Mouse (Mus musculus) spleen, adult 12 weeks (tissue): ENCODE results near the gene Tmem230.
"Not testable (repeated sequence)": the region's sequence is repeated elsewhere in the genome, so short reads cannot be mapped to it uniquely, and the experiment has no call there.

Source experiments
- DNase-seq: peaks from one replicate; pipeline ENCODE4 v3.0.0; 2022; ENCODE audit warnings: low spot score

Gene Tmem230

DNA sequence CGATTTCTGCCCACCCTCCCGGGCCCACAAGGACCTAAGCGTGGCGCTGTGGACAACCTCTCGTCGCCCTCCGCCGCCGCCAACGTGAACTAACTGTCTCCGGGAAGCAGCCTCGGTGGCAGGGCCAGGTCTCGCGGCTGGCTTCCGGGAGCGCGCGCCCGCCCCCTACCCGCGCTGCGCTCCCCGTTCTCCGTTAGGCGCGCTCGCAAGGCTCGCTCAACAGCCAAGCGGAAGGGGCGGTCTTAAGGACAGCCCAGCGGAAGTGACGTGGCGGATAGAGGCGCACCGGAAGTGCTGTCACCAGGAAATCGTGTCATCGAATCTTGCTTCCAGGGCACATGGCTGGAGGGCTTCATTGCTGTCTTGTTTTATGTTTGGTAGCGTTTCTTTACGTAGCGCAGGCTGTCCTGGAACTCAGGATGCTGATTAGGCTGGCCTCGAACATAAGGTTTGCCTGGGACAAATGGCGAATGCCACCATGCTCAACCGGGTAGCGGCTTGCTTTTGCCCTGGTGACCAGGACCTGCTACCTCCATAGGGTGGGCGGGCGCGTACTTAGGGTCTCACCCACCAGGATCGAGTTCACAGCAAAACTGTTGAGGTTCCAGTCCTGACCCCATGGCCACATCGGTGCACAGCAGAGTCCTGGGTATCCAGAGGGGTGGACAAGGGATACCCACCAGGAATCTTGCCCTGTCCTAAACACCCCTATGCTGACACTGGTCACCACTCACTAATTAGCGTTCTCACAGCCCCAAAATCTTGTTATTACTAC lies at the start of gene Tmem230:
Tmem230 (minus strand) TSS at position 269 of the 775 bp plus-strand sequence.
- DNase-seq: peak; percentile 85

DNA sequence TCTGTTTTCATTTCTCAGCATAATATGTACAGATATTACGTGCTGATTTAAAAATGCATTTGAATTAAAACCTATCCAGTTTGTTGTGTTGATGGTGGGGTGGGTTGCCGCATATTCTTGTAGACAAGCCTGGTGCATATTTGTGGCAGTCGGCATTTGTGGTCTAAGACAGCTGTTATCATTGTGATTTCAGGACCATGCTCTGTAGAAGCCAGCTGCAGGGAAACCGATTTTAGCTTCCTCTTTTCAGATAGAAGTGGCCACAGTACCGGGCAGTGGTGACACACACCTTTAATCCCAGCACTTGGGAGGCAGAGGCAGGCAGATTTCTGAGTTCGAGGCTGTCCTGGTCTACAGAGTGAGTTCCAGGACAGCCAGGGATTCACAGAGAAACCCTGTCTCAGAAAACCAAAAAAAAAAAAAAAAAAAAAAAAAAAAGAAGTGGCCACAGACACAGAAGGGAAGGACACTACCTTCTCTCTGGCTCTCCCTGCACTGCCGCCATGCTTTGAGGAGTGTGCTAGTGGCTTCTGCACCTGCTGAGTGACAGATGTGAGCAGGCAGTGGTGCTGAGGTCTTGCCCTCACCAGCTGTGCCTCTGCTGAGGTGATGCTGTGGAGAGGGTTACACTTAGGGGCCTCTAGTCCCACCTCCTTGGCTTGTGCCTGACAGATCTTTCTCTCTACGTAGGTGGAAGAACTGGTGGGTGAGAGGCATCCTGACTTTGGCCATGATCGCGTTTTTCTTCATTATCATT lies 46.3 kb upstream of the Tmem230 start:
- no peak for DNase-seq

DNA sequence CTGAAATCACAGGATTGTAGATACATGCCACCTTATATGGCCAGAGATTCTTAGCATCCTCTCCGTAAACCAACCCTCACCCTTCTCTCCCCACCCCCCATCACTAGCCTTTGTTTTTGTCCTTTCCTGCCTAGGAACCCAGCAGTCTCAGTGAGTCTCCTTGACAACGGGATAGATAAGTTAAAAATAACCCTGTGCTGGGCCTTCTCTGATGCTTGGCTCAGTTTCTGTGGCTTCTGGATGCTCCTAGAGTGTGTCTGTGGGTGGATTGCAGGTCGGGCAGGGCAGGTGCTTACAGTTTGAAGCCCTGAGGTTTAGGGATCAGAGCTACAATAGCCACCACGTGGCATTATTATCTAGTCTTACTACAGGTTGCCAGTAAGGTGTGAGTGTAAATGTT lies 44.5 kb upstream of the Tmem230 start:
- no peak for DNase-seq

DNA sequence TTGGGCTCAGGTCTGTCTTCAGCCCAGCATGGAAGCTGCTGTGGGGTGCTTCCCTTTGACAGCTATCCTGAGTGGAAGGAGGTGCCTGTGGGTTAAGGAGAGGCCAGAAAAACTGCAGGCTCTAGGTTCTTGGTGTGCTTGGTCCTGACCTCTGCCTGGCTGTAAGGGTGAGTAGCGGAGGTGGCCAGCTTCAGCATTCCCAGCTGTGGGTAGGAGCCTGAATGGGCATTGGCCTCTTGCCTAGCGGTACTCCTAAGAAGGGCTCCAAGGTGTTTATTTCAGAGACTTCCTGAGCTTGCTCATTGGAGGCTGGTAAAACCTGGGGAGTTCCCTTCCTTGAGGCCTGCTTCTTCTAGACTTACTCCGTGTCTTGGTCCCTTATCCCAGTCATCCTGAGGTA lies 43.7 kb upstream of the Tmem230 start:
- DNase-seq: no peak

DNA sequence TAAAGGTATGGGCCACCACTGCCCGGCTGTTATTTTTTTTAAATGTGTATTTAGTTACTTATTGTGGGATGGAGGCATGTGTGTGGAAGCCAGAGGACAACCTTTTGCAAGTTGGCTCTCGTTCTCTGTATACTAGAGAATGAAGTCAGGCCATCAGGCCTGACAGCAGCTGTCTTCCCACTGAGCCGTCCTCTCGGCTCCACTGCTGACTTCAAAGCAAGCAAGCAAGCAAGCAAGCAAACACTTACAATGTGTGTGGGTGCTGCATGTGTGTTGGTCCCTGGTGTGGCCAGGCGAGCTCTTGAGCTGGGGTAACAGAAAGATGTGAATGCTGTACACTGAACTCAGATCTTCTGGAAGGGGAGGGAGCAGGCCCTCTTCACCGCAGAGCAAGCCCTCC lies 43.2 kb upstream of the Tmem230 start:
- no peak for DNase-seq

DNA sequence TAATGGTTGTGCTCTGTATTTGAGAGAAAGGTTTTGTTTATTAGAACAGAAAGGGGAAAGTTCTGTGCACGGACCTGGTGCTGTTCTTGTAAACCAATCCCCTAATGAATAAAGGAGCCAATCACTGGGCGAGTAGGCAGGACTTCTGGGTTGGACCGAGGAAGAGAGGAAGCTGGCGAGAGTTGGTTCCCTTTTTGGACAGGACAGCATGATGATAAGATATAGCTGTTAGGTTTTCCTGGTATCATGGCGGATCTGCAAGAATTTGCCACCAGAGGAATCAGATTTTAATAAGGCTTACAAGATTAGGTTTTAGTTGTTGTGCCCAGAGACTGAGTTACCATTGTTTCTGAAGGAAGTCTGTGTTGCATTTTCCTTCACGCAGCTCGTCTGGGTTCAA lies 41.6 kb upstream of the Tmem230 start:
- not testable (repeated sequence) for DNase-seq

DNA sequence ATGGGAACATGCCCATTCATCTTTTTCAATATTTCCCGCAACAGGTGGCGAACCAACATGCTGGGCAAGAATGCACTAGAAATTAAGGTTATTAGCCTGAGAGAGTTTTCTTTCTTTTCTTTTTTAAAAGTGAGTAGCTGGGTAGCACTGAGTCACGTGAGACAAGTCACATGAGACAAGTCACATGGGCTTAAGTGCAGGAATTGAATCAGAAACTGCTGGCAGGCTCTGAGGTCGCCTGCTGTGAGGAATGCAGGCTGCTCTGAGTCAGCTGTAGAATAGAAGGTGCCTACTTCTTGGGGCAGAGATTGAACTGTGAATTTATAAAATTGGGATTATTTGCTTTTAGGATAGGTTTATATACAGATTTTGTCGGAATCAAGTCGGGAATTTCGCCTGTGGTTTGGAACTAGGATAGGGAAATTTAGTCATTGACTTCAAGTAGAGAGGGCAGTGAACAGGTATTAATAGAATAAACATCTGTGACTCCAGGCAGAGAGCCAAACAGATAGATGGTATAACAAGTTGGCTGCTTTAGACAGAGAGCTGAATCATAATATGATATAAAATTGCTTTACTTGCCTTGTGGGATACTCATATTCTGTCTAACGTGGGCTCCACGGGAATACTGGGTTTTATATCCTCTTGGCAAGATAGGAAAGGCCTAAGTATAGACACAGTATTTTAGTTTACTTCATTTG lies 38.9 kb upstream of the Tmem230 start:
- DNase-seq: no peak

DNA sequence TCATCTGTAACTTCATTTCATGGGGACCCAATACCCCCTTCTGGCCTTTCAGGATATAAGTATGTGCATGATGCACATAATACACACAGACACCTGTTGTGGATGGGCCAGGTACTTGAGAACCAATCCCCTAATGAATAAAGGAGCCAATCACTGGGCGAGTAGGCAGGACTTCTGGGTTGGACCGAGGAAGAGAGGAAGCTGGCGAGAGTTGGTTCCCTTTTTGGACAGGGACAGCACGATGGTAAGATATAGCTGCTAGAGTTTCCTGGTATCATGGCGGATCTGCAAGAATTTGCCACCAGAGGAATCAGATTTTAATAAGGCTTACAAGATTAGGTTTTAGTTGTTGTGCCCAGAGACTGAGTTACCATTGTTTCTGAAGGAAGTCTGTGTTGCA lies 38.1 kb upstream of the Tmem230 start:
- not testable (repeated sequence) for DNase-seq

DNA sequence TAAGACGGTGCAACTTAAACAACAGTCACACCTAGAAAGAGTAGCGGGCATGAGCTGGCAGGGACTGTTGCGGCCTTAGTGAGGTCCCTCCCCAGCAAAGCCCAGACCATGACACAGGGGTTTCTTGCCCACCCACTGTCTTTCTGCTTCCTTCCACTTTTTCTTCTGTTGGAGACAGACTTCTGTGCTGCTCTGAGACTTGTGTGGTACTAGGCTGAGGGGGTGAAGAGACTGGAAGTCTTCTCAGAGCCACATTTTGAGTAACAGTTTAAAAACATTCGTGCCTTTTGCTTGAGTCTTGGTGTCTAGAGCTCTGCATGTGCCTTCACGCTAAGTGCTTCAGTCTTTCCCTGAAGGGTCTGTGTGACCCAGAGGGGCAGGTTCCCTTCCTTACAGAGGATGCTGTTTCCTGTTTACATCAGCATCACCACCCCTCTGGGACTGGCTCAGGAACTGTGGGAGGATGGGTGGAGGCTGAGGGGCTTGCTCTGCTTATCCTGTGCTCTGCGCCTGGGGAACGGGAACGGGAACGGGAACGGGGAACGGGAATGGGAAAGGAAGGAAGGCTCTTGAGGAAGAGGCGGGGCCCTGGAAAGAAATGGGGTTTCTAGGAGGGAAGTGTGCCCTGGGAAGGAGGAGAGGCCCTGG lies 37.0 kb upstream of the Tmem230 start:
- DNase-seq: no peak

DNA sequence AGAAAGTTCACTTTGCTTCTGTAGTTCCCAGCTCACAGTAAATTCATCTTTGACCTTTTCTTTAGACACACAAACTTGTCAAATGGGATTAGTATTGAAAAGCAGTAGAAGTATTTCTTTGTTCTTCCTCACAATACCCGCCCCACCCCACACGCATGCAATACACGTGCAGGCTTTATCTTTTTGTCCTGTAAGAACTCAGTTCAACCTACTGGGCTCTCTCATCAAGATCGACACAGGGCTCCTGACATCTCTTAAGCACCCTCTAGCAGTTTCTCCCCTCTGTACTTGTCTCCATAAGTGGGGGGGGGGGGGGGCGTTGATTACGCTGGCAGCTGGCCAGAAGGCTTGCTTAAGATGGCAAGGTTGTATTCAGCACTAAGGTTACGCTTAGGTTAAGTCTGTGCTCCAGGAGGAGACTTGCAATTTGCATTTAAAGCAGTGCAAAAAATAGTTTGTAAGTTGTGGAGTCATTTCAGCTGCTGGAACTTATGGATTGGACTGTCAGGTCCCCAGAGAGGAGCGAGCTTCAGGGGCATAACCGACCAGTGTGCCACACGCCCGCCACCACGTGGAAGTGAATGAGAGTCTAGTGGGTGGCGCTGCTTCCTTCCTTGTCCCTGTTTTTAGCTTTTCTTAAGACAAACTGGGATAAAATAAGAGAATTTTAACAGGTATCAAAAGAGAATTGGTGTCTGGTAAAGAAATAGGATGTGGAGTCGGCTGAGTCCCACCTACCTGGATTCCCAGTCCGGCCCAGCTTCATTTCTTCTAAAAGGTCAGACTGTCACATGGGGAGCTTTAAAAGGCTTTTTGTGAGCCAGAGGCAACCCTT lies 35.8 kb upstream of the Tmem230 start:
- no peak for DNase-seq

DNA sequence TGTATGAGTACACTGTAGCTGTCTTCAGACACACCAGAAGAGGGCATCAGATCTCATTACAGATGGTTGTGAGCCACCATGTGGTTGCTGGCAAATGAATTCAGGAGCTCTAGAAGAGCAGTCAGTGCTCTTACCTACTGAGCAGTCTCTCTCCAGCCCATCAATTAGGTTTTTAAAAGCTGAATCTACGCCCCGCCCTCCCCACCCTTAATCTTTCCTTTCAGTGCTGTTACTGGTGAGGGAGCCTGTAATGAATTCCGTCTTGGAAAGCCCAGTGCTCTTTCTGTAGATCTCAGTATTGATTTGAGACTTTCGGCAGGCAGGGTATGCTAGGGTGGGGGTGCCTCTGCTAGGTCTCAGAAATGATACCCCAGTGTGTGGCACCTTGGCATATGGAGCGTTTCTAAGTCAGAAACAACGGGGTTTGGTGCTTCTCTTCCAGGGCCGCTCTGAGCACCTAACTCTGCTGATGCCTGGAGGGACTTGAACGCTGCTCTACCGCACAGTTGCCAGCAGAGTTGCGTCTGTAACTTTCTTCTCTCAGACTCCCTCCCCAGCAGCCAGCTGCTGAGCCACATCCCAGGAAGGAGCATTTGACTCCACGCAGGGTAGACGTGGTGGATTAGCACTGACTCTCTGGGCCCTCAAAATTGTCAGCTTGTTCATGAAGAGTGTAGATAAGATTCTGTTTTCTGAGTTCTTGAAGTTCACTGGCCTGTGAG lies 35.0 kb upstream of the Tmem230 start:
- DNase-seq: no peak

DNA sequence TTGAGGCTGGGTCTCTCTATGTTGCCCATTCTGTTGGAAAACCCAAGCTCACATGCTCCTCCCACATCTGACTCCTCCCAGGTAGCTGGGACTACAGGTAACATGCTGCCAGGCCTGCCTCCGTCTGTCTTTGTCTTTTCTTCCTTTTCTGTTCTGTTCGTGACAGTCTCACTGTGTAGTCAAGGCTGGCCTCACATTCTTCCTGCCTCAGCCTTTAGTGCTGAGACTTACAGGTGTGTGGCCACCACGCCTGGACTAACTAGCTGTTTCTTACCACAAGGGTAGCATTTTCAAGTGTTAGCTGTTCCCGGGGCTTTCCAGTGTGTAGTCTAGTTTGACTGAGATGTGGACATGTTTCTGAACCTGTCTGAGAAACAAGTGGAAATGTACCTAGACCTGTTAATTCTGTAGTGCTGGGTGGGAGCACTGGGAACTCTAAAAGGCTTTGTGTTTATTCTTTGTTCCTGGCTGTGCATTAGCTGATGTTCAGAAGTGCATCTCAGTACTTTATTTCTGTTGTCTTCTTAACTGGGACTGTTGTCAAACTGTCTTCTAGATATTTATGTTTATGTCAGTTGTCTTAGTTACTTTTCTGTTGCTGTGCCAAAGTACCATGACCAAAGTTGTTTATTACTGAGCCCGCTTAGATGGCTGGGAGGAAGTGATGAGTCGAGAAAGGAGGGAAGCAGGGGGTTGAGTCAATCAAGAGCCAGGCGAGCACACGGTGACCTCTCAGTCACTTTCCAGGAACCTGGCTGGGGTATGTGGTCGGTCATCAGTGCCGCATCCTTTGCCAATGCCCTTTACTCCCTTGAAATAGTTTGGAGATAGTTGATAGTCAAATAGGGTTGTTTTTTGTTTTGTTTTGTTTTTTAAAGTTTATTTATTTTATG lies 34.2 kb upstream of the Tmem230 start:
- DNase-seq: no peak

DNA sequence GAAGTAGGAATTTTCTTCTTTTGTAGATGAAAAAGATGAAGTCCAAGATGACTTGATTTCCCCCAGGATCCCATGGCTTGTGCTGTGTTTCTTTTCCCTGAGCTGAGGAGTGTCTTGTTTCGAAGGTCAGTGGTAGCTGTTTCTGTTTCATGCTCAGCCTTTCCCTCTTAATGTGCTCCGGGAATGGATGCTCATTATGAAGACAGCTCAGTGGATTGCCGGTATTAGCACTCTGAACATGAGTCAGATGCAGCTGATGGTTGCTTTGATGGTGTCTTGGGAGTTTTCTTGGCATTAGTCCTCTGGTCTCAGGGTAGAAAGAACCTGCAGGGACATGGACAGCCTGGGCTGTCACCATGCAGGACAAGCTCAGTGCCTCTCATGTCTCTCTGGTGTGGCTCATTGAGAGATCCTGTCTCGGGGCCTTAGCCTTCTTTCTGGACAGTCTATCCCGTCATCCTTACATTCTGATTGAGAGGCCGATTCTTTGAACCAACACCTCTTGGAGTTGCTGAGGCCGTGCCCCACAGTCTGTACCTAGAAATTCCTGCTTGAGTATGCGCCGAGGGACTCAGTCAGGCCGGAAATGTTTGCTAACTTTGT lies 33.0 kb upstream of the Tmem230 start:
- no peak for DNase-seq

DNA sequence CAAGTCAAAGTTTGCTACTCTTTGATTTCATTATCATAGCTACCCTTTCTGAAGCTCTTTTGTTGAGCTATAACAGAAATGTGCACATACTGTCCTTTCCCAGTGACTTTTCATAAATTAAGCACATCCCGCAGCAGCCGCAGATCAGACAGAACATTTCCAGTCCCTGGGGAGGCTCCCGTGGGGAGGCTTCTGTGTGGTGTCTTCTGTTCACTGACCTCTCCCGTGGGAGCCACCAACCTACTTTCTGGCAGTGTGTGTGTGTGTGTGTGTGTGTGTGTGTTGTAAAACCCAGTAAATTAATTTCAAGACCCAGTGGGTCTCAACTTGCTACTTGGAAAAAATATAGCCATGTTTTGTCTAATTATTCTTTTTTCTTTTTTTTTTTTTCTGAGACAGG lies 32.4 kb upstream of the Tmem230 start:
- no peak for DNase-seq

DNA sequence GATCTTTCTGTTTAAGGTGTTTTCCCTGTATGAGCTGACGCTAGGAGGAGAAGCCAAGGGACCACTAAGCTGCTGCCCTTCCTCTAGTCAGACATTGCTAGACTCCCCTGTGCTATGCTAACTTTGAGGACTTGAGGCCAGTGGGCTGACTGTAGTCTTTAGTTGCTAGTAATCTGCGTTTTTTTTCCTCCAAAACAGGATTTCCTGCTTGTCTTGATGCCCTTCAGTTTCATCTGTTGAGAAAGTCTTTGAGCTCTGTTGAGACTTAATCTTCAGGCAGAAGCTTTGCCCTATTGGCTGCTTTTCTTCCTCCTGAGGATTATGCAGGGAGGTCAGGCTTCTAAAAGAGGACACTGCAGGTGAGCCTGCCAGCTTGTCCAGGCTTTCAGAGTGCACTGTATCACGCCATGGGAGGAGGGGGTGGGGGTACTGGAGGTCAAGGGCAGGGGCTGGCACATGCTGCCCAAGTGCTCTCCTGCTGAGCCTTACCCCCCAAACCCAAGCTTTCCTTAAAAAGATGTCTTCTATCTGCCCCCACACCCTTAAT lies 31.8 kb upstream of the Tmem230 start:
- DNase-seq: no peak

DNA sequence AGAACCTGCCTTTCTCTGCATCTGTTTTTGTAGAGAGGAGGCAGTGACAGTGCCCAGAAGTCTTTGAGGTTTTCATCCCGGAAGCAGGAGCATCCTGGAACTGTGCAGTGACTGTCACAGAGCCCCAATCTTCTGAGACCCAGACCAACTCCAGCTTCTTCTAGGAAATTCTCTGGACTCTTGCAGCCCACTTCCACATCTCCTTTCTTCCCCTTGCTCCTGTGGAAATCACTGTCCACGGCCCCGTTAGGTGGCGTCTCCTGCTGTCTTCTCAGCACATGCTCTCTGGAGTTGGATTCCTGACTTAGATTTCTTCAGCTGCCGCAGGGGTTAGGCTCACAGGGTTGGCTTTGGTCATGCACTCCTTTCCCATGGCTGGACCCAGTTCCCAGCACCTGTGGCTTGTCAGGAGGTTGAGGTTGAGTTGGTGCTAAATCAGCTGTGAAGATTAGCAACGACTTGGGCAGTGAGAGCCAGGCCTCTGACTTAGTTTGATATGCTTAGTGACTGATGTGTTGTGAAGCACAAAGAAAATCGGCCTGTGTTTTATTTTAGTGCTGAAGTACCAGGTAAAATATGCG lies 30.8 kb upstream of the Tmem230 start:
- no peak for DNase-seq

DNA sequence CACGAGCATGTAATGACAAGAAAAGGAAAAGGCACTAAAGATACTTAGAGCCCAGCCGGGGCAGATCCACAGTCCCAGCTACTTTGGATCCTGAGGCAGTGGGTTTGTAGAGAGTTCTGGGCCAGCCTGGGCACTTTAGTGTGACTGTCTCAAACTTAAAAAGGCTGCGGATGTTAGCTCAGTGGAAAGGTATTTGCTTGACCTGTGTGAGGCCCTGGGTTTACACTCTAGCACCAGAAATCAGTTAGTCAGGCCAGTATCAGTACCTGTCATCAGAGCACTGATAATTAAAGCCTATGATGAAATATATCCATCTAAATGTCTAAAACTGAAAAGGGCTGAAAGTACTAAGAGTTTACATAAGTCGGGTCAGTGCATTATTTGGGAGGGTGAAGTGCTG lies 28.6 kb upstream of the Tmem230 start:
- DNase-seq: no peak

DNA sequence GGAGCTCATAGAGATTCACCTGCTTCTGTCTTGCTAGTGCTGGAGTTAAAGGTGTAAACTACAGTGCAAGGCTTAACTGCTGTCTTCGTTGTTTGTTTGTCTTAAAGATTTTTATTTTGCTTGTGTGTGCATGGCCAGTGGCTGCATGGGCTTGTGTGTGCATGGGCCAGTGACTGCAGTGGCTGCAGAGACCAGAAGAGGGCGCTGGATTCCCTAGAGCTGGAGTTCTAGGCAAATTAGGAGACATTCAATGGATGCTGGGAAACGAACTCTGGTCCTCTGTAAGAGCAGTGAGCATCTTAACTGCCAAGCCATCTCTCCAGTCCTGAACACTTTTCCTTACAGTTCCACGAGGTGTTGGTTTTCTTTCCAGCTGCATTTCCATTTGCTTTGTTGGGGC lies 27.9 kb upstream of the Tmem230 start:
- no peak for DNase-seq
